Mouse (Mus musculus) megakaryocyte, embryonic 14.5 days (primary cell): Measurements from ENCODE around the gene Gata2.

Experiments used
- FLI1 ChIP-seq: IDR thresholded peaks from 2 replicates; pipeline ENCODE4 v1.6.1; 2012; ENCODE audit warnings: low read length, inconsistent platforms, mixed read lengths
- GATA1 ChIP-seq: IDR thresholded peaks from 3 replicates; pipeline ENCODE4 v1.6.1; 2012; ENCODE audit warnings: mixed read lengths, low read length, inconsistent platforms, borderline replicate concordance

DNA sequence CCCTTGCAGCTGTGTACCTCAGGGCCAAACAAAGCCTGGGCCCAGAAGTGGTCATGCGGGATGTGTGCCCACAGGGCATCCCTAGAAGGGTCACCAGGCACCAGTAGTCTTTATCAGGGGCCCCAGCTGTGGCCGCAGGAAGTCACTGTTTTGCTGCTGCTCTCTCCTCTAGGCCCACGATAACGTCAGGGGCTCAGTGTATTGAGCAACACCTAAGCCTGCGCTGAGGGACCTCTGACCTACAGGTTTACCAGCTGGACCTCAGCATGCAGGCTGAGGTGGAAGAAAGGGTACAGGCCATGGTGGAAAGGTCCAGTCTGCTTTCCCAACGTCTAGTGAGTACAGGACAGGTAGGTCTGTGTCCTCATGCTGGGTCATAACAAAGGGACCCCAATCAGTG, 60.4 kb downstream of the Gata2 start:
- TF ChIP-seq FLI1 = no peak
- TF ChIP-seq GATA1 = 0 out of 3 replicates have a peak, but pooled peaks have one; percentile 45
